Mouse (Mus musculus) forebrain, embryonic 10.5 days (tissue): Measurements from ENCODE around the gene Sesn1. TPM values are rescaled to one million over a fixed set of nuclear protein-coding genes. Genes with fewer than 3 reads are reported as not detected.

ENCODE experiments used
- DNase-seq: peaks from one replicate; pipeline ENCODE4 v3.0.0-alpha.2; 2017; ENCODE audit warnings: low spot score; ENCODE audit errors: extremely low spot score
- H3K27ac ChIP-seq: fragments of 300-500 bp; sonication (generic); 2 replicates; pipeline ENCODE4 v1.5.1; 2016; ENCODE audit warnings: mild to moderate bottlenecking
- H3K27me3 ChIP-seq: fragments of 300-500 bp; sonication (generic); 2 replicates; pipeline ENCODE4 v1.6.1; 2016; ENCODE audit warnings: mild to moderate bottlenecking; ENCODE audit not compliant: poor library complexity, severe bottlenecking
- H3K36me3 ChIP-seq: fragments of 300-500 bp; sonication (generic); replicated peaks from 2 replicates; pipeline ENCODE4 v1.6.1; 2016; ENCODE audit warnings: mild to moderate bottlenecking, moderate library complexity
- H3K4me1 ChIP-seq: fragments of 300-500 bp; sonication (generic); 2 replicates; pipeline ENCODE4 v1.6.1; 2016
- H3K4me3 ChIP-seq: fragments of 300-500 bp; sonication (generic); 2 replicates; pipeline ENCODE4 v1.5.1; 2016; ENCODE audit warnings: mild to moderate bottlenecking, moderate library complexity
- H3K9me3 ChIP-seq: fragments of 300-500 bp; sonication (generic); 2 replicates; pipeline ENCODE4 v1.6.1; 2016; ENCODE audit warnings: mild to moderate bottlenecking, moderate library complexity
- WGBS: fragments of 180-500 bp; shearing (Covaris S2); methylation state at CpG from one replicate; pipeline ENCODE4 v1.1.7; 2016; 5-methylcytosine and 5-hydroxymethylcytosine counted together
- polyA plus RNA-seq: library from polyadenylated mRNA; unstranded; fragments of >200 nt; fragmentation: Nextera tagmentation; extraction: Ambion mirVana; gene quantifications from 2 replicates; pipeline ENCODE4 v1.2.1, GENCODE M21; 2016

Gene Sesn1
- polyA plus RNA-seq, 1 experiment from 2014 or later, result 18.4 TPM

DNA sequence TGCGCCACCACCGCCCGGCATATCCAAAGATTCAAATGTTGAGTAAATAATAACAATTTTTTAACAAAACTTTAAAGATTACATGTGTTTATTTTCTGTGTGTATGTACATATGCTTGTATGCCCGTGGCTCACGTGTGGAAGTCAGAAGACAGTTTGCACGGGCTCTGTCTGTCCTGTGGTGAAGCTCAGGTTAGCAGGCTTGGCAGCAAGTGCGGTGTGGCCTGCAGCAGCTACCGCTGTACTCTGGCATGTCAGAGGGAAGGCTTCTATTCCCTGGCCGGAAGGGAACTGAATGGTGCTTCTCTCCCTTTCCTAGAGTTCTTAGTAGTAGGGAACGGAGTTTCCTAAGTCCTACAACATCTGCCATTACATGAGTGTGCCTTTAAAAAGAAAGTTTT is 15.3 kb downstream of the Sesn1 start:
- Histone ChIP-seq H3K4me3 (no peak overlapping the region), H3K27me3 (no peaks in the 10 kb centered on the region), H3K36me3 (no peaks in the 10 kb centered on the region), H3K27ac (no peak overlapping the region), H3K4me1 (no peaks in the 10 kb centered on the region), H3K9me3 (no peaks in the 10 kb centered on the region)
- no peak for DNase-seq
- 92% methylated on average over 10 of the region's 10 CpGs for WGBS

- WGBS, result 88% methylated on average over 4 of the region's 4 CpGs
- Histone ChIP-seq H3K4me1 (no peaks in the 10 kb centered on the region), H3K27ac (no peak overlapping the region), H3K36me3 (no peaks in the 10 kb centered on the region), H3K4me3 (no peak overlapping the region), H3K27me3 (no peaks in the 10 kb centered on the region), H3K9me3 (no peaks in the 10 kb centered on the region)
- no peak for DNase-seq
These were observed 16.3 kb downstream of the Sesn1 start for GRCm38 (mm10) chr10:41825996-41826395.

GRCm38 (mm10) chr10:41826526-41827116 is 16.9 kb downstream of the Sesn1 start:
- 92% methylated on average over 6 of the region's 6 CpGs for WGBS
- DNase-seq, result no peak
- Histone ChIP-seq H3K27me3 (no peaks in the 10 kb centered on the region), H3K9me3 (no peaks in the 10 kb centered on the region), H3K4me1 (no peaks in the 10 kb centered on the region), H3K4me3 (no peak overlapping the region), H3K27ac (no peak overlapping the region), H3K36me3 (no peaks in the 10 kb centered on the region)

DNA sequence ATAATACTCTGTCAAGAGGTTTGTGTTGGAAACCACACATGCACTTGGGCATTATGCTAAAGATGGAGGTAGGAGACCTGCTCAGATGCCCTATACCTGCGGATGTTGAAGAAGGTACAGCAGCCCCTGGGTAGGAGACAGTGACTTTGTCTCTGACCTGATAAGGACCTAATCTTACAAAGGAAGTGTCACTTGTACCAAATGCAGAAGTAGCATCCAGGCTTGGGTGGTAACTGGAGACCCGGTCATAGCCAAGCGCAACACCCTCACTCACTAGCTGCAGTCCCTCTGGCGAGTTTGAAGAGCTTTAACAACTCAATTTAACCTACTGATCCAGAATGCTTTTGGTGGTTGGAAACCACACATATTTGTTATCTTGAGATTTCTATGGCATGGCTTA is 18.0 kb downstream of the Sesn1 start:
- WGBS, result 92% methylated on average over 4 of the region's 4 CpGs
- no peaks in the 10 kb centered on the region for H3K36me3 ChIP-seq
- H3K4me1 ChIP-seq, result no peaks in the 10 kb centered on the region; the same call in 1 of the 2 replicates
- DNase-seq, result no peak
- H3K9me3 ChIP-seq, result no peaks in the 10 kb centered on the region
- no peak overlapping the region for H3K27ac ChIP-seq
- H3K4me3 ChIP-seq, result no peak overlapping the region
- no peaks in the 10 kb centered on the region for H3K27me3 ChIP-seq

DNA sequence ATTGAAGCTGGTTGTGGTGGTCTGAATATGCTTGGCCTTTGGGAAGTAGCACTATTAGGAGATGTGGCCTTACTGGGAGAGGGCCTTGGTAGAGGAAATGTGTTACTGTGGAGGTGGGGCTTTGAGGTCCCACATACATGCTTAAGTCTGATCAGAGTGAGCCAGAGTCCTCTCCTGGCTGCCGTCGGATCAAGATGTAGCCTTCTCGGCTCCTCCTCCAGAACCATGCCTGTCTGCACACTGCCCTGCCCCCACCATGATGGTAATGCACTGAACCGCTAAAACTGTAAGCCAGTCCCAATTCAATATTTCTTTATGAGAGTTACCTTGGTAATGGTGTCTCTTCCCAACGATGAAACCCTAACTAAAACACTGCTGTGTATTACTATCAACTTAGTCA is 19.5 kb downstream of the Sesn1 start:
- DNase-seq, result no peak
- H3K27me3 ChIP-seq, result no peaks in the 10 kb centered on the region
- H3K27ac ChIP-seq, result no peak overlapping the region
- H3K9me3 ChIP-seq, result no peaks in the 10 kb centered on the region
- H3K4me3 ChIP-seq, result no peak overlapping the region
- H3K36me3 ChIP-seq, result no peaks in the 10 kb centered on the region
- no peaks in the 10 kb centered on the region; the same call in 1 of the 2 replicates for H3K4me1 ChIP-seq
- WGBS, result 86% methylated on average over 5 of the region's 5 CpGs

GRCm38 (mm10) chr10:41829980-41830379 is 20.2 kb downstream of the Sesn1 start:
- H3K4me3 ChIP-seq, result no peak overlapping the region
- no peaks in the 10 kb centered on the region for H3K9me3 ChIP-seq
- H3K4me1 ChIP-seq, result no peaks in the 10 kb centered on the region; the same call in 1 of the 2 replicates
- H3K36me3 ChIP-seq, result no peaks in the 10 kb centered on the region
- 89% methylated on average over 2 of the region's 2 CpGs for WGBS
- no peaks in the 10 kb centered on the region for H3K27me3 ChIP-seq
- no peak overlapping the region for H3K27ac ChIP-seq
- DNase-seq, result no peak

- DNase-seq, result no peak
- no peaks in the 10 kb centered on the region for H3K9me3 ChIP-seq
- H3K4me1 ChIP-seq, result no peaks in the 10 kb centered on the region; the same call in 1 of the 2 replicates
- WGBS, result 73% methylated on average over 4 of the region's 4 CpGs
- H3K27me3 ChIP-seq, result no peaks in the 10 kb centered on the region
- no peak overlapping the region for H3K4me3 ChIP-seq
- H3K27ac ChIP-seq, result no peak overlapping the region
- no peaks in the 10 kb centered on the region for H3K36me3 ChIP-seq
These were observed 20.7 kb downstream of the Sesn1 start for GRCm38 (mm10) chr10:41830445-41830844.

DNA sequence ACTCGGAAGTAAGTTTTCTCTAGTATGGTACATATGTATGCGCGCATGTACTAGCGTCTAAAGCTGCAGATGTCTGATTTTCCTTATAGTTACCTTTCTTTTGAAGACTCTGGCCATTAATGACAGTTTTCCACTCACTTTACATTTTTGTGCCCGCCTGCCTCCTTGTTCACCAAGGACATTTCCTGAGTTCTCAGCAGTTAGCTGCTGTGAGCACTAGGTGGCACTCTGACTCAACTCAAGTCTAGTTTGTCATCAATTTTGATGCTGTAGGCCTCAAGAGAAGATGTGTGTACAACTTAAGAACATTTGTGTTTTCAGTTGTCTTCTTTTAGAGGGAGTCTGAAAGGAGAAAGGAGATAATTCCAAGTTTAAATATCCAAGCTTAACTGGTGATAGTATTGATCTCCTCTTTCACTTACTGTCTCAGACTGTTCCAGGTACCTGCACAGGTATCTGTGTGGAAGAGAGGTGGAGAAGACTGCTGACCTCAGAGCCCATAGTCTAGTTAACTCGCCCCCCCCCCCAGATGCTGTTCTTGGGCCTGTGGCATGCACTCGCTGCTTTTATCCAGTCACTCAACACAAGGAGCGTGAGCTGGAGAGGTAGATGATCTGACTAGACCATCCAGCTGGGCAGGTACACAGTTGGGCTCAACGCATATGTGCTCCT is 21.3 kb downstream of the Sesn1 start:
- DNase-seq, result no peak
- no peaks in the 10 kb centered on the region; the same call in 1 of the 2 replicates for H3K4me1 ChIP-seq
- no peak overlapping the region for H3K27ac ChIP-seq
- 53% methylated on average over 9 of the region's 9 CpGs for WGBS
- H3K9me3 ChIP-seq, result no peaks in the 10 kb centered on the region
- H3K4me3 ChIP-seq, result no peak overlapping the region
- H3K36me3 ChIP-seq, result no peaks in the 10 kb centered on the region
- H3K27me3 ChIP-seq, result no peaks in the 10 kb centered on the region

GRCm38 (mm10) chr10:41832191-41832590 is 22.5 kb downstream of the Sesn1 start:
- H3K4me1 ChIP-seq, result no peaks in the 10 kb centered on the region; the same call in 1 of the 2 replicates
- no peak overlapping the region for H3K4me3 ChIP-seq
- no peaks in the 10 kb centered on the region for H3K36me3 ChIP-seq
- no peak for DNase-seq
- no peaks in the 10 kb centered on the region for H3K27me3 ChIP-seq
- H3K9me3 ChIP-seq, result 0 out of 2 replicates have a peak, but pooled peaks cover 2% of the 10 kb centered on the region
- H3K27ac ChIP-seq, result no peak overlapping the region
- WGBS, result 75% methylated on average over 6 of the region's 6 CpGs

DNA sequence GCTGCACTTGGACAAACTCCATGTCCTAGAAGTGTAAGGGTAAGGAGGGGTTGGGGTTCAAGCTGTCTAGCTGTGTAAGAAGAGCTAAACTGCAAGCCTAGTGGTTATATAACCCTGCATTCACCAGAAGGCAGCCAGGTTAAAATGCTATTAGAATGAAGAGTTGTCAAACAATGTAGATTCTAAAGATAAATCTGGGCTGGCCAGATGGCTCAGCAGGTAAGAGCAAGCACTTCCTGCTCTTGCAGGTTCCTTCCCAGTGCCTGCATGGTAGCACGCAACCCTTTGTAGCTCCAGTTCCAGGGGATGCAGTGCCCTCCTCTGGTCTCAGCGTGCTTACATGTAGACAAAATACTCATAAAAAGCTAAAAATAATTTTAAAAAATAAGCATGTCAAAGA is 24.4 kb downstream of the Sesn1 start:
- no peak for DNase-seq
- Histone ChIP-seq H3K36me3 (no peaks in the 10 kb centered on the region), H3K27me3 (no peaks in the 10 kb centered on the region), H3K9me3 (0 out of 2 replicates have a peak, but pooled peaks cover 2% of the 10 kb centered on the region), H3K4me1 (no peaks in the 10 kb centered on the region; the same call in 1 of the 2 replicates), H3K4me3 (no peak overlapping the region), H3K27ac (no peak overlapping the region)
- 91% methylated on average over 2 of the region's 2 CpGs for WGBS

GRCm38 (mm10) chr10:41838911-41839310 is 29.2 kb downstream of the Sesn1 start:
- H3K27me3 ChIP-seq, result no peaks in the 10 kb centered on the region
- 94% methylated on average over 4 of the region's 4 CpGs for WGBS
- DNase-seq, result no peak
- no peak overlapping the region for H3K27ac ChIP-seq
- H3K4me3 ChIP-seq, result no peak overlapping the region
- no peaks in the 10 kb centered on the region for H3K36me3 ChIP-seq
- 0 out of 2 replicates have a peak, but pooled peaks cover 6% of the 10 kb centered on the region for H3K9me3 ChIP-seq
- no peaks in the 10 kb centered on the region for H3K4me1 ChIP-seq

DNA sequence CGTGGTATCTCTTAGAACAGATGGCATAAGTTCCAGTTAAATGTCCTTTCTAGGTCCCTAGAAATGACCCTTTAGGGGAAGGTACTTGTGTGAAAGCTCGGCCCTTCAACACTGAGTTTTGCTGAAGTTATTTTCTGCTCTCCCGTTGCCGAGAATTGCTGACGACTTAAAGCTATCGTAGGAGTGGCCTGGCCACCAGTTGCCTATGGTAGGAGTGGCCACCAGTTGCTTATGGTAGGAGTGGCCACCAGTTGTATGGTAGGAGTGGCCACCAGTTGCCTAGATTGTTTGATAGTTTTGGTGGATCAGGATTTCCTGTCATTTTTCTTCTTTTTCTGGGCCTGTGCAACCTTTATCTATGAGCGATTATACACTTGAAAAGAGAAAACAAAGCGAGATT is 38.0 kb downstream of the Sesn1 start:
- H3K36me3 ChIP-seq, result peaks cover 9% of the 10 kb centered on the region
- DNase-seq, result no peak
- WGBS, result 97% methylated on average over 8 of the region's 8 CpGs
- H3K4me1 ChIP-seq, result no peaks in the 10 kb centered on the region
- H3K4me3 ChIP-seq, result no peak overlapping the region
- H3K27me3 ChIP-seq, result no peaks in the 10 kb centered on the region
- H3K27ac ChIP-seq, result no peak overlapping the region
- H3K9me3 ChIP-seq, result peaks cover 3% of the 10 kb centered on the region; the same call in 1 of the 2 replicates

GRCm38 (mm10) chr10:41848721-41849120 is 39.0 kb downstream of the Sesn1 start:
- Histone ChIP-seq H3K27me3 (no peaks in the 10 kb centered on the region), H3K36me3 (peaks cover 9% of the 10 kb centered on the region), H3K4me3 (no peak overlapping the region), H3K27ac (no peak overlapping the region), H3K9me3 (peaks cover 3% of the 10 kb centered on the region; the same call in 1 of the 2 replicates), H3K4me1 (no peaks in the 10 kb centered on the region)
- DNase-seq, result no peak
- 97% methylated on average over 2 of the region's 2 CpGs for WGBS
